Mouse (Mus musculus): ENCODE measurements around the gene Frmd4a. TPM values are rescaled to one million over a fixed set of nuclear protein-coding genes. Genes with fewer than 3 reads are reported as not detected.
"Not testable (repeated sequence)": the region's sequence is repeated elsewhere in the genome, so short reads cannot be mapped to it uniquely, and the experiment has no call there.

Frmd4a gene
- polyA plus RNA-seq, 1 experiment from 2014 or later = 49.1 TPM

DNA sequence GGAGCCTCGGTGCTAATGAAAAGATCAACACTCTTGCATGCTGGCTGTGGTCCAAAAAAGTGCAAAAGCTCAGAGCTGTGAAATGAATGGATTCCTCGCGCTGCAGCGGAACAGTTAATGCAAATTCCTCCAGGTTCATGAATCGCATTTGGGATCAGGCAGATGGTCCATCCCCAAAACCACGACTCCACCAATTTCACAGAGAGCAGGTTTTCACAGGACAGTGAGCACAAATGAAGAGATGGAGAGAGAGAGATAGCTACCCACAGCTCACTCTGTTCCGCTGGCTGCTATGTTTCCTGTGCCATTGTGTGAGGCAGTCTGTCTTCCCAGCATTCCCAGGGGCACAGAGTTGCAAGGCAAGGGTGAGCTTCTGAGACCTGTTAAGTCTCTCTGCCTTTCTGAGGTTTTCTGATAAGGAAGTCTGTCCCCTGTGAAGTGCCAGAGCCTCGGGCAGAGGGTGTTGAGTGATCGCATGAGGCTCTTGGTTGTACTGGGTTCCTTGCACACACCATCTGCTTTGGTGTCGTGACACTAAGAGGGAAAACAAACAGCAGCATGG is 215.3 kb downstream of the Frmd4a start:
- H3K4me3 ChIP-seq = peak overlapping the region; percentile 11; the same call in 1 of the 2 replicates
- WGBS = 41% methylated on average over 10 of the region's 10 CpGs
- DNase-seq (ENCODE audit: low spot score) = peak; percentile 25
- peak overlapping the region; percentile 85 for H3K27ac ChIP-seq
- H3K27me3 ChIP-seq (ENCODE audit: insufficient read depth, poor library complexity, severe bottlenecking) = no peaks in the 10 kb centered on the region
- H3K9me3 ChIP-seq = no peaks in the 10 kb centered on the region
- no peaks in the 10 kb centered on the region for H3K36me3 ChIP-seq
- H3K4me1 ChIP-seq (replicated peaks) = peaks cover 51% of the 10 kb centered on the region

DNA sequence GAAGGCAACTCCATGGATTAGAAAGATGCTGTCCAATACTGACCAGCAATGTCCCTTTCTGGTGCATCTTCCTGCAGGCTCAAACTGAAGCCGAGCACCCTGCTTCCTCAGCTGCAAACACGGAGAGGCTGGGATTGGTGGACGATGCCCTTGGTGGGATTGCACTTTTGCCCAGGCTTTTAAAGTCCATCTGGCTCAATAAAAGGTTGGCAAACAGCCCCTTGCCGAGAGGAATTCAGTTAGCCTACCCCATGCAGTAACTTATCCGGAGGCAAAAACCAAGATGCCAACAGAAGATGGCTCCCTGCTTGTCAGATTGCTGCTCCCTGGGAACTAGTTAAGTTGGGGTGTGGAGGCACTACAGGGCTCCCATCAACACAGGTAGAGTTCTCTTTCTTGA is 220.2 kb downstream of the Frmd4a start:
- Histone ChIP-seq H3K9me3 (no peaks in the 10 kb centered on the region), H3K4me1 (replicated peaks) (peaks cover 8% of the 10 kb centered on the region), H3K4me3 (no peak overlapping the region), H3K27ac (no peak overlapping the region), H3K27me3 (ENCODE audit: insufficient read depth, poor library complexity, severe bottlenecking) (no peaks in the 10 kb centered on the region), H3K36me3 (no peaks in the 10 kb centered on the region)
- DNase-seq (ENCODE audit: low spot score) = no peak
- 86% methylated on average over 5 of the region's 5 CpGs for WGBS

DNA sequence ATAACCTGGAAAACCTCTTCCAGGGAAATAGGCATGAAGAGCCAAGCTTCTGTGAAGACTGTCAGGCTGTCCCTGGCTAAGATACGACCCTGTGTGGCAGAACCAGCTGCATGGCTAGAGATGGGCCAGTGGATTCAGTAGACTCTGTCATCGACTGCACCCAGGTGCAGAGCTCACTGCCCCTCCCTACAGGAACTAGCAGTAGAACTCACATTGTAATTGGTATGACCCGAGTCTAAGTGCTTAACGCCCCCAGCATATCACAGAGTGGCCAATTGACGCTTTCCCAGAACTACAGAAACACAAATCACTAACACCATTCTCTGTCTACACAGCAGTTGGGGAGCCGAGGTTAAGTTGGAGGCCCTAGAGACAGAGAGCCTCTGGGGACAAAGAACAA is 232.2 kb downstream of the Frmd4a start:
- H3K9me3 ChIP-seq = no peaks in the 10 kb centered on the region
- whole genome bisulfite sequencing = 34% methylated on average over 6 of the region's 6 CpGs
- H3K36me3 ChIP-seq = no peaks in the 10 kb centered on the region
- H3K27ac ChIP-seq = no peak overlapping the region
- no peaks in the 10 kb centered on the region for H3K27me3 ChIP-seq (ENCODE audit: insufficient read depth, poor library complexity, severe bottlenecking)
- peaks cover 25% of the 10 kb centered on the region for H3K4me1 ChIP-seq (replicated peaks)
- H3K4me3 ChIP-seq = no peak overlapping the region
- DNase-seq (ENCODE audit: low spot score) = no peak

DNA sequence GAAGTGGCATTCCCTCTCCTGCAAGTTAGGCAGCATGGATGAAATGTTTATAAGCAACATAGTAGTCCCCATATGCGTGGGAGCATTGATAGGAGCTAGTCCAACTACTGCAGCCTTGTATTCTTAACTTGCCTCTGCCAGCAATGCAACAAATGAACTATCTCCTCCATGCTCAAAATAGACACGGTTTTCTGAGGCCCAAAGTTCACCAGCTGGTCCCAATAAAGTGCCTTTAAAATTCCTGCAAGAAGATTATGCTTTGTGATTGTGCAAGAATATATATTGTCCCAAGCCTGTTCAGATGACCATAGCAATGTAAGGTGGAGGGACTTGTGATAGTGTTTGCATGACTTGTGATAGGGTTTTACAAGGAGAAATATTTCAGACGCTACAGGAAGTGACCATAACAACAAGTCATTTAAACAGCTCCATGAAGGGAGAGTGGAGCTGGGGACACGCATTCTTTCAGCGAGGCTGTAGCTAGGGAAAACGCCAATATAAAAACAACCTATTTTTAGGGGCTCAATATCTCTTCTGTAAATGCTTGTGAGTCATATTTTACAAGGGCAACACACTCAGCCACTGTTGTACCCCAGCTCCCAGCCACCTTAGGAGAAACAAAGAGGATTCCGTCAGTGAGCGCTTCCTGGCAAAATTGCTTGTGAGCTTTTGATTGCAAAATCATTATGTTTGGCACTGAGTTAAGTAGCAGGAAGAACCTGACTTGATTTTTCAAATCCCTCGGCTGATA is 235.2 kb downstream of the Frmd4a start:
- 61% methylated on average over 9 of the region's 9 CpGs for WGBS
- no peak overlapping the region for H3K4me3 ChIP-seq
- no peaks in the 10 kb centered on the region for H3K9me3 ChIP-seq
- no peaks in the 10 kb centered on the region for H3K36me3 ChIP-seq
- DNase-seq (ENCODE audit: low spot score) = no peak
- peak overlapping the region; percentile 77 for H3K27ac ChIP-seq
- H3K27me3 ChIP-seq (ENCODE audit: insufficient read depth, poor library complexity, severe bottlenecking) = no peaks in the 10 kb centered on the region
- H3K4me1 ChIP-seq (replicated peaks) = peaks cover 25% of the 10 kb centered on the region

DNA sequence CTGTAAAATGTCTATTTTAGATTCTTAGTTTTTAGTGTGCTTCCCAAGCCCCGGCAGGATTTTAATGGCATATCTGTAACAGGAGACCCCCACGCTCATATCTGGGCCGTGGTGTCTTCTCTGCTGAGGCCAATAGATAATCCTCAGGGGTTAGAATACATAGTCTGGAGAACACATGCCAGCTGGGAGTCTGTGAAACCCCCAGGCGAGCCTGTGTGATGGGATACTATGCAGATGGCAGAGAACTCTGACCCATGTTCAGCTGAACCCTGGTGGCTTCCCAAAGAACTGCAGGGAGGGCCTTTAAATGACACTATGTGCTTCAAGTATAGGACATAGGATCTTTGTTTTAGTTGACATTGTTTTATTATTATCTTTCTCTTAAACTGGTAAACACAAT is 235.8 kb downstream of the Frmd4a start:
- Histone ChIP-seq H3K9me3 (no peaks in the 10 kb centered on the region), H3K27me3 (ENCODE audit: insufficient read depth, poor library complexity, severe bottlenecking) (0 out of 2 replicates have a peak, but pooled peaks cover 3% of the 10 kb centered on the region), H3K36me3 (no peaks in the 10 kb centered on the region), H3K4me3 (no peak overlapping the region), H3K27ac (peak overlapping the region; percentile 77), H3K4me1 (replicated peaks) (peaks cover 25% of the 10 kb centered on the region)
- peak; percentile 68 for DNase-seq (ENCODE audit: low spot score)
- WGBS = 30% methylated on average over 4 of the region's 4 CpGs

DNA sequence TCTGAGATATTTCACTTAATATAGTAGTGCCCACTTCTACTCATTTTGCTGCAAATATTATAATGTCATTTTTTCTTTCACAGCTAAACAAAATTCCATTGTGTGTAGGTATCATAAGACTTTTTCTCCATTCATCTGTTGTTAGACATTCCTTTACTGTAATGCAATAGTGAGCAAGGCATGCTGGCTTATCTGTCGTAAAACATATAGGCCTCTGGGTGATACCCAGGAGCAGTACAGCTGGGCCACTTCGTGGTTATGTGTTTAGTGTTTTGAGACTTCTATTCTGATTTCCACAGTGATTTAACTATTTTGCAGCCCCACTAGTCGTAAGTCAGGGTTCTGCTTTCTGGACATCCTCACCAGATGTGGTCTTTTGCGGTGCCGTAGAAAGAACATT is 236.6 kb downstream of the Frmd4a start:
- H3K4me1 ChIP-seq (replicated peaks) = peaks cover 25% of the 10 kb centered on the region
- H3K36me3 ChIP-seq = no peaks in the 10 kb centered on the region
- peaks cover 3% of the 10 kb centered on the region; the same call in 1 of the 2 replicates for H3K27me3 ChIP-seq (ENCODE audit: insufficient read depth, poor library complexity, severe bottlenecking)
- no peak overlapping the region for H3K27ac ChIP-seq
- 89% methylated on average over 5 of the region's 5 CpGs for WGBS
- no peaks in the 10 kb centered on the region for H3K9me3 ChIP-seq
- no peak overlapping the region for H3K4me3 ChIP-seq
- no peak for DNase-seq (ENCODE audit: low spot score)

DNA sequence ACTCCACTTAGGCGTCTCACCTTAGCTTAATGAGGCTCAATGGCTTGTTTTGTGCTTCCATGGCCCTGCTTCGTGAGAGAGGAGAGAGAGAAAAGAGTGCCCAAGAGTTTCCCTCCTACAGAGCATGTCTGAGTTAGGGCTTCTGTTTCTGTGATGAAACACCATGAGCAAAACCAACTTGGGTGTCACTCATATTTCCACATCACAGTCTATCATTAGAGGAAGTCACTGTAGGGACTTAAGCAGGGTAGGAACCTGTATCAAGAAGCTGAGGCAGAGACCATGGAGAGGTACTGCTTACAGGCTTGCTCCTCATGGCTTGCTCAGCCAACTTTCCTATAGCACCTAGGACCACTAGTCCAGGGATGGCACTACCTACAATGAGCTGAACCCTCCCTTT is 238.7 kb downstream of the Frmd4a start:
- no peak overlapping the region for H3K27ac ChIP-seq
- WGBS = 86% methylated on average over 2 of the region's 2 CpGs
- peaks cover 7% of the 10 kb centered on the region; the same call in 1 of the 2 replicates for H3K27me3 ChIP-seq (ENCODE audit: insufficient read depth, poor library complexity, severe bottlenecking)
- H3K36me3 ChIP-seq = no peaks in the 10 kb centered on the region
- no peak for DNase-seq (ENCODE audit: low spot score)
- H3K4me3 ChIP-seq = no peak overlapping the region
- no peaks in the 10 kb centered on the region for H3K9me3 ChIP-seq
- H3K4me1 ChIP-seq (replicated peaks) = peaks cover 32% of the 10 kb centered on the region

DNA sequence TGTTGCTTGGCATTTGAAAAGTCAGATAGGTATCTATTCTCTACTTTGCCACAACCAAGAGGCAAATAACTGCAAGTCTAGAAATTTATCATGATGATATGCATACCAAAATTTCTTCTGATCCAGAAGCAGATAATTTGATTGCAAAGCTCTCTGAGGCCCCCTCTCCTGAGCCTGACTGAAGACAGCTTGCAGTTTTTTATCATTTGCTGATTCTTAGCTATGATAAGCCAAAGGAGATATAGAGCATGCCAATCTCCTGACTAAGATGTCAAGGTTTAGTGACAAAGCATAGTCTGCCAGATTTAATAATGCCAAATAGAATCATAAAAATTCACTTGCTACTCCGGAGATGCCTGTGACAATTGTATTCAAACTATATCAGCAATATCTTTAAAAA is 240.1 kb downstream of the Frmd4a start:
- no peaks in the 10 kb centered on the region for H3K36me3 ChIP-seq
- 96% methylated on average over 1 of the region's 1 CpGs for WGBS
- H3K9me3 ChIP-seq = no peaks in the 10 kb centered on the region
- H3K27ac ChIP-seq = no peak overlapping the region
- peaks cover 29% of the 10 kb centered on the region for H3K4me1 ChIP-seq (replicated peaks)
- no peak overlapping the region for H3K4me3 ChIP-seq
- H3K27me3 ChIP-seq (ENCODE audit: insufficient read depth, poor library complexity, severe bottlenecking) = peaks cover 15% of the 10 kb centered on the region
- no peak for DNase-seq (ENCODE audit: low spot score)

DNA sequence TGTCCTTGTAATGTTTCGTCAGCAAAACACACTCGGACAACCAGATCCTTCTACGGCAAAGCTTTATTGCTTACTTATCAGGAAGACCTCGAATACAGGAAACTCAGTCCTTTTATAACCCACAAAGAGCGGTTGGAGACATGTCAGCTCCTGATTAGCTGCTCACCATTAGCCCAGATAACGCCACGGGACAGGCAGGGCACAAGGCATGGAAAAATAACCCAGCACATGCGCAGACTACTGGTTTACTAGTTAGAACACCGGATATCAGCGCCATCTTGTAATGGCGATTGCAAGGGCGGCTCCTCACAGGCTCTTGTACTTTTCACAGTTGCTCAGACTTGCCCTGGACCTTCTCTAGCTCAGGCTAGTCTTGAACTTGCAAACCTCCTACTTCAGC is 241.3 kb downstream of the Frmd4a start:
- peaks cover 15% of the 10 kb centered on the region for H3K27me3 ChIP-seq (ENCODE audit: insufficient read depth, poor library complexity, severe bottlenecking)
- H3K27ac ChIP-seq; DNase-seq (ENCODE audit: low spot score); H3K4me3 ChIP-seq; H3K9me3 ChIP-seq; H3K36me3 ChIP-seq: not testable (repeated sequence)
- WGBS = 96% methylated on average over 12 of the region's 12 CpGs
- peaks cover 18% of the 10 kb centered on the region for H3K4me1 ChIP-seq (replicated peaks)

DNA sequence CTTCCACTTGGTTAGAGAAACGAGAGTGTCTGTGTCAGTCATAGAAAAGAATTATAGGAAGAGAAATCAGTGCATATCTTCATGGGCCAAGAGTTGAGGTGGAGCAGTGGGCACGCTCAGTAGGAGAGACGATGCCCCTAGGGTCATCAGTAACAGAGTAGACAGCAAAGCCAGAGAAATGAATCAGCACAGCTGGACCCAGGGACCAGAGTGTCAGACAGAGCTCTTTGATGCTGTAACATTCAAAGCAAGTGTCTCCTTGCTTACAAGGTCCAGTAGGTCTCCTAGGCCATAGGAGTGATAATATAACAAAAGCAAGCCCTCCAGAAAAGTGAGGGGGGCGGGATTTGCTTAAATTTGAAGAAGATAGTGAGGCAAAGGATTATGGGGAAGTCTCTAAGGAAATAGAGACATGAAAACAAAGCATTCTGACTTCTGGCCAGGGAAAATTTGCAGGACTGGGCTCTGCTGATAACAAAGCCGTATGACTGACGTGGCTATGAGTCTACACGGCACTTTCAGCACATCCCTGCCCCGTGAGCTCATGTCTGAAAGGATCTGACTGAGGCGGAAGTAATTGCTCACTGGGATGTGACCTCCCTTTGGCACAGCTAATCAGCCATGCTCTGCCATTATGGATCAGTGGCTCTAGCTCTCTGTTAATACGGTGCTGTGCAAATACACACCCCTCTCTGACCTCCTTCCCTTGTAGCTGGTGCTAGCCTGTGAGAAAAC is 243.0 kb downstream of the Frmd4a start:
- peaks cover 15% of the 10 kb centered on the region for H3K27me3 ChIP-seq (ENCODE audit: insufficient read depth, poor library complexity, severe bottlenecking)
- H3K27ac ChIP-seq = peak overlapping the region; percentile 76
- H3K4me1 ChIP-seq (replicated peaks) = peaks cover 18% of the 10 kb centered on the region
- 35% methylated on average over 10 of the region's 10 CpGs for WGBS
- no peaks in the 10 kb centered on the region for H3K9me3 ChIP-seq
- no peaks in the 10 kb centered on the region for H3K36me3 ChIP-seq
- H3K4me3 ChIP-seq = no peak overlapping the region; the same call in 1 of the 2 replicates
- DNase-seq (ENCODE audit: low spot score) = peak; percentile 67

DNA sequence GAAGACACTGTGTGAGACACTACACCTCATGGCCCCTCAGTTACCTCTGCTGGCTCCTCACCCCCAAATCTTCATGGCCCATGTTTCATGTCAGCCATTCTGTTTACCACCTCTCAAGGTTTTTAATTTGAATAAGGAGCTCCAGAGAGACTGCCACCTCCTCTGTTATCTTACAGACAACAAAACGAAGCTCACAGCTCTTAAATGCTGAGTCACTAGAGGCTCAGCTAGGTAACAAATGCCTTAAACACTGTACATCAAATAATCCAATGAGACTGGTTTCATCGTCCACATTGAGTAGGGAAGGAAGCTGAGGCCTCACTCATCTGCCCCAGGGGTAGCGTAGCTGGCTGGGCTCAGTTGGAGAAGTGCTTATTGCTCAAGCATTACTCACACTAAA is 245.2 kb downstream of the Frmd4a start:
- 85% methylated on average over 3 of the region's 3 CpGs for WGBS
- Histone ChIP-seq H3K9me3 (no peaks in the 10 kb centered on the region), H3K4me3 (no peak overlapping the region), H3K27me3 (ENCODE audit: insufficient read depth, poor library complexity, severe bottlenecking) (peaks cover 15% of the 10 kb centered on the region), H3K36me3 (no peaks in the 10 kb centered on the region), H3K27ac (no peak overlapping the region), H3K4me1 (replicated peaks) (peaks cover 18% of the 10 kb centered on the region)
- no peak for DNase-seq (ENCODE audit: low spot score)

DNA sequence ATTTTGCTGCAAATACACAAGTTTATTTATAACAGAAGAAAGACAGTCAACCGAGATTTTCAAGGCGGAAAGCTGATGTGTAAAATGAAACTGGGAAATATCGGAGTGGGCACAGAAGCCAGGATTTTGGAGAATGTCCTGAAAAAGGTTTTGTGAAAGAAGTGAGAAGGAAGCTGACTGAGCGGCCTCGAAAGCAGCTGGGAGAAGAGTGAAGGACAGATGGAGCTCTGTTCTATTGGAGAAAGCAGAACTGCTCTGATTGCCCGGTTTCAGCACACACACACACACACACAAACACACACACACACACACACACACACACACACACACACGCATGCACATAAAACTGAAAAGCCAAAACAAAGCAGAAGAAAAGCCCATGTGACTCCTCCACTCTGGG is 249.9 kb downstream of the Frmd4a start:
- WGBS = 90% methylated on average over 7 of the region's 7 CpGs
- Histone ChIP-seq H3K9me3 (no peaks in the 10 kb centered on the region), H3K4me3 (no peak overlapping the region), H3K27ac (no peak overlapping the region), H3K36me3 (no peaks in the 10 kb centered on the region), H3K27me3 (ENCODE audit: insufficient read depth, poor library complexity, severe bottlenecking) (peaks cover 3% of the 10 kb centered on the region; the same call in 1 of the 2 replicates), H3K4me1 (replicated peaks) (peaks cover 9% of the 10 kb centered on the region; the same call in 1 of the 2 replicates)
- no peak for DNase-seq (ENCODE audit: low spot score)

DNA sequence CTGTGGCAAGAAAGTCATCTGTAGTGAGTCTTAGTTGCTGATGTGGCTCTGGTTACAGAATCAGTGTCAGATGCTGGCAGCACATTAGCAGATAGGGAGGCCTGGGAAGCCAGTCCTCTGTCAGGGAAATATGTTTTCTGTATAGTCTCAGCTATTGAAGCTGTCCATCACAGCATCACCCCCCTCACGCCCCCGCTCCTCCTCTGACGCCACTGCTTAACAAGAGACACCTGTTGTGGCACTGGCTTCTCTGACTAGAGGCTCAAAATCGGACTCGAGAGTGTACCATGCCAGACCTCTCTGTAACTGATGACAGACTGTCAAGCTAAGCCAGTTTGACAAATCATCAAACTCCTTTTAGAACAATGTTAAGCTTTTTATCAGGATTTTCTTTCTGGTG is 265.3 kb downstream of the Frmd4a start:
- Histone ChIP-seq H3K27me3 (ENCODE audit: insufficient read depth, poor library complexity, severe bottlenecking) (no peaks in the 10 kb centered on the region), H3K27ac (peak overlapping the region; percentile 0; the same call in 1 of the 2 replicates), H3K4me3 (no peak overlapping the region), H3K36me3 (no peaks in the 10 kb centered on the region), H3K9me3 (no peaks in the 10 kb centered on the region), H3K4me1 (replicated peaks) (peaks cover 40% of the 10 kb centered on the region)
- 56% methylated on average over 5 of the region's 5 CpGs for WGBS
- peak; percentile 49 for DNase-seq (ENCODE audit: low spot score)

Data from hindbrain, embryonic 10.5 days (tissue).